22 mouse cellular contexts compared by ENCODE assay signal in the genomic region with DNA sequence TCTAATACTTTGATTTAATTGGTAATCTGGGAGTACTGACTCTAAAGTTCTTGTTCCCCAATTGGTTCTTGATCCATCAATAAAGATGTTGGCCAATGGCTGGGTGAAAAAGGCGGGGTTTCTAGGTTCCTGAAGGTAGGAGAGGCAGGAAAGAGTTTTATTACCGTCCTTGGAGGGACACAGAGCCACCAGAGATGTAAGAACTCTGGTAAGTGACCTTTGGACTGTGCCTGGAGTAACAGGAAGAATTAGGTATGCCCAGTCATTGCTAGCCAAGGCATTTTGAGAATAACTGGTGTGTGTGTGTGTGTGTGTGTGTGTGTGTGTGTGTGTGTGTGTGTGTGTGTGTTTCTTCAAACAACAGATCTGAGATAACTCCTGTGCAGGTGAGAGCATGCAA.
A peak's percentile ranks its signal among the peaks of the same experiment; 100 is the strongest.
DNase-seq lines count a peak whose midpoint lies in the region; ATAC-seq and TF ChIP-seq lines count a peak whose summit lies in the region.
"Had no signal": no experiment of that assay in that cellular context is flagged by ENCODE, and none has a peak within 500 bp of the region (broad histone marks: within the 10 kb centered on the region; RNA-seq: fewer than 3 reads in every experiment).

No protein-coding gene starts in this region.

- H3K4me3 ChIP-seq in kidney, adult 2 months (ENCODE audit: insufficient read depth, low read depth, low read length): no peak overlapping the region
- H3K4me3 ChIP-seq in kidney, embryonic 14.5 days (ENCODE audit: low read length): no peak overlapping the region
- no peak overlapping the region for H3K4me3 ChIP-seq in testis, adult 2 months (ENCODE audit: control insufficient read depth, low read depth, low read length)
- H3K4me3 ChIP-seq in stomach, embryonic 16.5 days (replicated peaks; ENCODE audit: low read length): no peak overlapping the region
- H3K4me3 ChIP-seq in heart, embryonic 12.5 days: no peak overlapping the region
- H3K4me3 ChIP-seq: embryonic facial prominence, embryonic 15.5 days; erythroblast, embryonic 14.5 days; forebrain, embryonic 10.5 days; forebrain, embryonic 15.5 days; hindbrain, embryonic 13.5 days had no signal

- no peak overlapping the region for H3K9ac ChIP-seq in kidney, embryonic 14.5 days (ENCODE audit: low read depth, low read length)
- H3K9ac ChIP-seq in stomach, embryonic 16.5 days (ENCODE audit: low read length): no peak overlapping the region
- H3K9ac ChIP-seq in heart, embryonic 12.5 days: no peak overlapping the region
- H3K9ac ChIP-seq: embryonic facial prominence, embryonic 15.5 days; forebrain, embryonic 15.5 days; hindbrain, embryonic 13.5 days had no signal

- no peaks in the 10 kb centered on the region for H3K9me3 ChIP-seq in kidney, embryonic 14.5 days (ENCODE audit: control insufficient read depth, low read length)
- H3K9me3 ChIP-seq in stomach, embryonic 16.5 days (replicated peaks; ENCODE audit: control insufficient read depth, low read length): no peaks in the 10 kb centered on the region
- no peaks in the 10 kb centered on the region for H3K9me3 ChIP-seq in heart, embryonic 12.5 days (replicated peaks)
- H3K9me3 ChIP-seq: embryonic facial prominence, embryonic 15.5 days; forebrain, embryonic 10.5 days; forebrain, embryonic 15.5 days; G1E; hindbrain, embryonic 13.5 days had no signal

- WGBS in kidney, adult 2 months: 57% methylated on average over 2 of the region's 2 CpGs
- WGBS in kidney, embryonic 14.5 days: 76% methylated on average over 2 of the region's 2 CpGs
- WGBS in stomach, embryonic 16.5 days: 74% methylated on average over 2 of the region's 2 CpGs
- WGBS in heart, embryonic 12.5 days: 71% methylated on average over 2 of the region's 2 CpGs

- H3K27ac ChIP-seq in kidney, adult 2 months (ENCODE audit: insufficient read depth, low read depth, low read length): no peak overlapping the region
- no peak overlapping the region for H3K27ac ChIP-seq in kidney, embryonic 14.5 days (ENCODE audit: low read depth, low read length)
- peak overlapping the region; percentile 4; the same call in 1 of the 2 replicates for H3K27ac ChIP-seq in testis, adult 2 months (ENCODE audit: control insufficient read depth, insufficient read depth, low read depth, low read length)
- no peak overlapping the region for H3K27ac ChIP-seq in stomach, embryonic 16.5 days (ENCODE audit: low read length)
- H3K27ac ChIP-seq in heart, embryonic 12.5 days (ENCODE audit: poor library complexity, severe bottlenecking): no peak overlapping the region
- H3K27ac ChIP-seq: embryonic facial prominence, embryonic 15.5 days; forebrain, embryonic 10.5 days; forebrain, embryonic 15.5 days; hindbrain, embryonic 13.5 days had no signal

- peak; percentile 45 for DNase-seq in kidney, adult 2 months
- no peak for DNase-seq in testis, postnatal 10 days (ENCODE audit: low spot score)
- DNase-seq in layer of hippocampus, postnatal 25 days (ENCODE audit: extremely low spot score in 1 of 2, low spot score in 1 of 2): no peak
- DNase-seq: adrenal gland, adult 8-10 months; B cell, adult 2 months; cerebellum, adult 11 months; cerebellum, adult 8-10 months; cerebellum, postnatal 14 days; embryo, embryonic 11 days; gastrocnemius, postnatal 36 days; heart, postnatal 10 days had no signal

- ATAC-seq in kidney, embryonic 14.5 days (ENCODE audit: low FRiP score, low TSS enrichment): no peak
- ATAC-seq in stomach, embryonic 16.5 days (ENCODE audit: insufficient read depth, low FRiP score): peak; percentile 44; the same call in 1 of the 2 replicates
- ATAC-seq in heart, embryonic 12.5 days (ENCODE audit: insufficient number of reproducible peaks, low FRiP score): no peak
- ATAC-seq: CD4-positive, CD25-positive, alpha-beta regulatory T cell, adult 4 months; forebrain, embryonic 15.5 days had no signal

- TF ChIP-seq POLR2A in kidney, adult 2 months (IDR thresholded peaks at IDR 0.05; ENCODE audit: low read depth, low read length): no peak
- TF ChIP-seq POLR2A in testis, adult 2 months (IDR thresholded peaks at IDR 0.05; ENCODE audit: control insufficient read depth, low read depth, low read length): no peak

- no peaks in the 10 kb centered on the region for H3K27me3 ChIP-seq in kidney, adult 2 months (replicated peaks; ENCODE audit: control insufficient read depth, insufficient read depth, low read length)
- H3K27me3 ChIP-seq in kidney, embryonic 14.5 days (ENCODE audit: control insufficient read depth, insufficient read depth, low read length): no peaks in the 10 kb centered on the region
- H3K27me3 ChIP-seq in testis, adult 2 months (ENCODE audit: control insufficient read depth, insufficient read depth, low read length): no peaks in the 10 kb centered on the region
- H3K27me3 ChIP-seq in stomach, embryonic 16.5 days (ENCODE audit: control insufficient read depth, insufficient read depth, low read length): no peaks in the 10 kb centered on the region
- H3K27me3 ChIP-seq in heart, embryonic 12.5 days (replicated peaks): no peaks in the 10 kb centered on the region
- H3K27me3 ChIP-seq: embryonic facial prominence, embryonic 15.5 days; forebrain, embryonic 15.5 days; hindbrain, embryonic 13.5 days had no signal

- no peak overlapping the region for H3K4me2 ChIP-seq in kidney, embryonic 14.5 days (replicated peaks; ENCODE audit: low read depth, low read length)
- no peak overlapping the region for H3K4me2 ChIP-seq in stomach, embryonic 16.5 days (ENCODE audit: low read depth, low read length)
- no peak overlapping the region for H3K4me2 ChIP-seq in heart, embryonic 12.5 days
- H3K4me2 ChIP-seq: embryonic facial prominence, embryonic 15.5 days; forebrain, embryonic 15.5 days; hindbrain, embryonic 13.5 days had no signal

- H3K4me1 ChIP-seq in kidney, adult 2 months (ENCODE audit: control insufficient read depth, insufficient read depth, low read length): no peaks in the 10 kb centered on the region
- no peaks in the 10 kb centered on the region for H3K4me1 ChIP-seq in kidney, embryonic 14.5 days (ENCODE audit: control insufficient read depth, insufficient read depth, low read length)
- no peaks in the 10 kb centered on the region for H3K4me1 ChIP-seq in testis, adult 2 months (ENCODE audit: control insufficient read depth, insufficient read depth, low read length)
- H3K4me1 ChIP-seq in stomach, embryonic 16.5 days (ENCODE audit: control insufficient read depth, insufficient read depth, low read length): no peaks in the 10 kb centered on the region
- H3K4me1 ChIP-seq in heart, embryonic 12.5 days (replicated peaks): no peaks in the 10 kb centered on the region
- H3K4me1 ChIP-seq: embryonic facial prominence, embryonic 15.5 days; forebrain, embryonic 10.5 days; forebrain, embryonic 15.5 days; hindbrain, embryonic 13.5 days had no signal

- TF ChIP-seq CTCF in kidney, adult 2 months (conservative IDR thresholded peaks at IDR 0.05; ENCODE audit: insufficient read depth, insufficient read length, low read depth, low read length): no peak
- no peak for TF ChIP-seq CTCF in testis, adult 2 months (IDR thresholded peaks at IDR 0.05; ENCODE audit: control insufficient read depth, insufficient read depth, insufficient replicate concordance, low read depth, low read length)

- no peaks in the 10 kb centered on the region for H3K36me3 ChIP-seq in kidney, adult 2 months (ENCODE audit: control insufficient read depth, insufficient read depth, low read length)
- H3K36me3 ChIP-seq in kidney, embryonic 14.5 days (ENCODE audit: control insufficient read depth, insufficient read depth, low read length): no peaks in the 10 kb centered on the region; the same call in 1 of the 2 replicates
- H3K36me3 ChIP-seq in testis, adult 2 months (ENCODE audit: control insufficient read depth, insufficient read depth, low read length): no peaks in the 10 kb centered on the region
- H3K36me3 ChIP-seq in stomach, embryonic 16.5 days (ENCODE audit: control insufficient read depth, insufficient read depth, low read length): no peaks in the 10 kb centered on the region
- H3K36me3 ChIP-seq in heart, embryonic 12.5 days: no peaks in the 10 kb centered on the region
- H3K36me3 ChIP-seq: forebrain, embryonic 10.5 days; forebrain, embryonic 15.5 days; G1E; hindbrain, embryonic 13.5 days had no signal
